Mouse (Mus musculus): Measurements from ENCODE around the gene Arhgap10.

- TF ChIP-seq POLR2A (IDR thresholded peaks at IDR 0.05; ENCODE audit: borderline replicate concordance, low read depth, low read length) (no peak), CTCF (IDR thresholded peaks at IDR 0.05; ENCODE audit: low read depth, low read length) (no peak)
Measured at GRCm38 (mm10) chr8:77549881-77550580, 32.3 kb upstream of the Arhgap10 start.
